Mouse (Mus musculus) embryonic fibroblast, embryonic 13.5 days (primary cell): Measurements from ENCODE around the gene Gusb. TPM values are rescaled to one million over a fixed set of nuclear protein-coding genes. Genes with fewer than 3 reads are reported as not detected.

Experiments used
- H3K27ac ChIP-seq: 2 replicates; pipeline ENCODE4 v1.5.1; 2012; ENCODE audit warnings: low read length, control low read depth, inconsistent platforms; ENCODE audit not compliant: insufficient read depth
- H3K4me1 ChIP-seq: 2 replicates; pipeline ENCODE4 v1.6.1; 2011; ENCODE audit warnings: low read length; ENCODE audit not compliant: control insufficient read depth, insufficient read depth
- H3K4me3 ChIP-seq: 2 replicates; pipeline ENCODE4 v1.5.1; 2011; ENCODE audit warnings: mild to moderate bottlenecking, control low read depth, low read length; ENCODE audit not compliant: insufficient read depth
- CTCF ChIP-seq: IDR thresholded peaks from 2 replicates; pipeline ENCODE4 v1.5.1; 2011; ENCODE audit warnings: mild to moderate bottlenecking, control low read depth, low read length, moderate library complexity, borderline replicate concordance; ENCODE audit not compliant: insufficient read depth
- POLR2A ChIP-seq: IDR thresholded peaks from 2 replicates; pipeline ENCODE4 v1.6.1; 2011; ENCODE audit warnings: low read depth, mild to moderate bottlenecking, control low read depth, low read length, moderate library complexity
- polyA plus RNA-seq: library from polyadenylated mRNA; stranded (reverse); fragments of >200 nt; gene quantifications from 2 replicates; pipeline ENCODE4 v1.2.4, GENCODE M21; 2011; ENCODE audit warnings: low read depth; ENCODE audit not compliant: missing spikeins, insufficient read length

Gusb gene
- polyA plus RNA-seq, 1 experiment = 43.4 TPM

DNA sequence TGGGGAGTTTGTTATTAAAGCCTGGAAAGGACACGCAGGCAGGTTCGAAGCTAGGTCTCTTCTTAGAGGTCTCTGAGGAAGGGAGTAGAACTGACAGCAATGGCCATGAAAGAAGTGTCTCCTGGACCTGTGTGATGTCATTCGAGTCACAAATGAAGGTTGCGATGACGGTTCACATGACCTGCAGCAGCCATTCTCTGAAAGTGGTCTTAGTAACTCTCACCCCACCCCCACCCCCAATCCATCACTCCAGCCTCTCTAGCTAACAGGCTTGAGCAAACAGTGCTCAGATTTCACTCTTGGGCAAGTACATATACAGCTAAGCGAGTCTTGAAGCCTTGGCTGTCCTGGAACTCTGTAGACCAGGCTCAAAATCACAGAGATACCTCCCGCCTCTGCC is 380 bp upstream of the Gusb start:
- Histone ChIP-seq H3K27ac (peak overlapping the region; percentile 21), H3K4me1 (peaks cover 9% of the 10 kb centered on the region; the same call in 1 of the 2 replicates), H3K4me3 (peak overlapping the region; percentile 68)
- TF ChIP-seq POLR2A = no peak
- no peak for TF ChIP-seq CTCF

DNA sequence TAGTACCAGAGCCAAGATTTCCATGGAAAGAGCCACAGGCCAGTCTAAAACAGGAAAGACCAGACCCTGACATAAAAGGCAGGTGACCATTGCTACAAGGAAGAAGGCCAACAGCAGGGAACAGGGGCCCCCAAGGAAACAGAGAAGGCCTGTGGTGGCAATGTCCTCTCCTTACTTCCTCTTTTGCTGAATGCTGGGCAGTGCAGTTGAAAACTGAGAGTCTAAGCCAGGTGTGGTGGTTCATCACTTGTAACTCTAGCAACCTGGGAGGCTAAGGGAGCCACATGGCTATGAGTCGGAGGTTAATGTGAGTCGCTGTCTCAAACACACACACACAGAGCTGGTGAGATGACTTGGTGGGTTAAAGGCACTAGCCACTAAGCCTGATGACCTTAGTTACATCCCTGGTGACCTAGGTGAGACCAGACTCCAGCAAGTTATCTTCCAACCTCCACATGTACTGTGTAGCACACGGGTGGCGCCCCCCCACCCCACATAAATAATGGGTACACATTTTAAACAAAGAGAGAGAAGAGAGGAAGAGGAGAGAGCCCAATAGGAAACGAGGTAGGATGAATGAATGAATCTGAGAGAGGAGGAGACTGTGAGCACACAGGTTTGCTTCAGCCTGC is 1.4 kb downstream of the Gusb start:
- no peak for TF ChIP-seq POLR2A
- no peak for TF ChIP-seq CTCF
- Histone ChIP-seq H3K4me1 (peaks cover 9% of the 10 kb centered on the region; the same call in 1 of the 2 replicates), H3K4me3 (peak overlapping the region; percentile 68), H3K27ac (no peak overlapping the region)

DNA sequence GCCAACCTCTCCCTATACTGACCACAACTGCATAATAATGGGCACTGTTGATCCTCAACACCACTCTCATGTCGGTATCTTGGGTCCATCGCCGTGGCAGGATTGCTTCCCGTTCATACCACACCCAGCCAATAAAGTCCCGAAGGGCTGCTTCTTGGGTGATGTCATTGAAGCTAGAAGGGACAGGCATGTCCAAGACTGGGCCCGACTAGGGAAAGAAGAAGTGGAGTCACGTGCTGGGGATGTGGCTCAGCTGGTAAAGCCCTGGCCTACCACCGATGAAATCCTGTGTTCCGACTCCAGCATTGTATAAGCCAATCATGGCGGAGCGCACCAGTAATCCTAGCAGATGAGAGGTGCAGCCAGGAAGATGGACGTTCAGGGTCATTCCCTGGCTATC is 2.1 kb downstream of the Gusb start:
- Histone ChIP-seq H3K4me3 (no peak overlapping the region), H3K4me1 (peaks cover 9% of the 10 kb centered on the region; the same call in 1 of the 2 replicates), H3K27ac (no peak overlapping the region)
- TF ChIP-seq POLR2A (no peak), CTCF (no peak)

DNA sequence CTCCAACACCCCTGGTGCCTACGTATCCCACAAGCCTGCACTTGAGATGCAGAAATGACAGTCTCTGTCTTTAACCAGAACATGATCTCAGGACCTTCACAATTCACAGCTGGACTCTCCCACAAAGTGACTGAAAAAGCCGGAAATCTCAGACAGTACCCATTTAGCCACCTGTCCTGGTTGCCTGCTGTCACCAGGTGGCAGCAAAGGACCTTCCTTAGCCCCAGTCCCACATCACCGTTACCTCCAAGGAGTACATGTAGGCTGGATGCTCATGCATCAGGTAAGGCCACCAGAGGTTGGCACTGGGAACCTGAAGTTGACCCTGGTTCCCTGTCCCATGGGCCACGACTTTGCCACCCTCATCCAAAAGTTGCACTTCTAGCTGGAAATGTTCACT is 3.8 kb downstream of the Gusb start:
- TF ChIP-seq CTCF = peak; percentile 89; the same call in 1 of the 2 replicates
- no peak for TF ChIP-seq POLR2A
- H3K4me3 ChIP-seq = no peak overlapping the region
- H3K27ac ChIP-seq = no peak overlapping the region
- peaks cover 9% of the 10 kb centered on the region; the same call in 1 of the 2 replicates for H3K4me1 ChIP-seq

DNA sequence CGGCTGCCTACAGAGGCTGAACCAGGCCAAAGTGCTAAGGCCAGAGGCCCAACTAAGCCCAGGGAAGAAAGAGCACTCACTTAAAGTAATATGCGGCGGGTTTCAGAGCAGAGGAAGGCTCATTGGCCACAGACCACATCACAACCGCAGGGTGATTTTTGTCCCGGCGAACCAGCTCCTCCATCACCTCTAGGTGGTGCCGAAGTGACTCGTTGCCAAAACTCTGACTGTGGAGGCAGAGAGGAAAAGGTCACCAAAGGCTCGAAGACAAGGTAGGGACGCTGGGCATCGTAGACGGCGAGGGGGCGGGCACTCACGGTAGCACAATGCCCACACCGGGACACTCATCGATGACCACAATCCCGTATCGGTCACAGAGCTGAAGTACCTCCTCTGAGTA is 5.1 kb downstream of the Gusb start:
- H3K27ac ChIP-seq = no peak overlapping the region

DNA sequence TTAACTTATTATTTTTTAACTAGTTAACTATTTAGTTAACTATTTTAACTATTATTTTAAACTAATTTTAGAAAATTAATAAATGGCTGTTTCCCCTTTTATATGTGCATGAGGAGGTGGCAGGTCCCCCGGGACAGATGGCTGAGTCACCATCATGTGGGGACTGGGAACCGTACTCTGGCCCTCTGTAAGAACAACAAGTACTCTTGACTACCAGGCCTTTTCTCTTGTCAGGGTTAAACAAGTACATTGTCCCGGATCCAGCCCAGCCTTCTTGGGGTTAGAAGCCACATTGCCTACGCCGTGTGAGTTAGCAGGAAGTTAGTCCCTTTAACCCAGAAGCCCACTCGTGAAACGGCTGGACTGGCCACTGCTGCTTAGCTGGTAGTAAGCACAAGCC is 7.9 kb downstream of the Gusb start:
- H3K4me3 ChIP-seq = no peak overlapping the region
- TF ChIP-seq CTCF (no peak), POLR2A (no peak)
- H3K4me1 ChIP-seq = no peaks in the 10 kb centered on the region
- no peak overlapping the region for H3K27ac ChIP-seq

More for the DNA sequence above, 5.1 kb downstream of the Gusb start:
- no peak overlapping the region for H3K4me3 ChIP-seq
- H3K4me1 ChIP-seq = peaks cover 7% of the 10 kb centered on the region; the same call in 1 of the 2 replicates
- no peak for TF ChIP-seq CTCF
- no peak for TF ChIP-seq POLR2A

DNA sequence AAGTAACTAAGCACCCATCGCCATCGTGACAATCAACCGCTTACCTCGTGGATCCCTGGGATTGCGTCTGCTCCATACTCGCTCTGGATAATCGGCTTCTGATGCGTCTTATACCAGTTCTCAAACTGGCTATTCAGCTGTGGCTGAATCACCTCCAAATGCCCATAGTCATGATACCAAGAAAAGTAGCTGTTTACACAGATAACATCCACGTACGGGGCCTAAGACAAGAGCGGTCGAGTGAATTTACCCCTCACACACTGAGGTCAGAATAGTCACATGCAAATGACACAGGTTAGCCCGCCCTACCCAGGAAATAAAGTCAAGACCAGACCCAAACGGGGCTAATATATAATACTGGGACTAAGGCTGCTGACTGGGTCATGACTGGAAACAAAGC is 9.5 kb downstream of the Gusb start:
- TF ChIP-seq POLR2A (no peak), CTCF (no peak)
- no peak overlapping the region for H3K27ac ChIP-seq
- no peak overlapping the region for H3K4me3 ChIP-seq
- H3K4me1 ChIP-seq = no peaks in the 10 kb centered on the region

DNA sequence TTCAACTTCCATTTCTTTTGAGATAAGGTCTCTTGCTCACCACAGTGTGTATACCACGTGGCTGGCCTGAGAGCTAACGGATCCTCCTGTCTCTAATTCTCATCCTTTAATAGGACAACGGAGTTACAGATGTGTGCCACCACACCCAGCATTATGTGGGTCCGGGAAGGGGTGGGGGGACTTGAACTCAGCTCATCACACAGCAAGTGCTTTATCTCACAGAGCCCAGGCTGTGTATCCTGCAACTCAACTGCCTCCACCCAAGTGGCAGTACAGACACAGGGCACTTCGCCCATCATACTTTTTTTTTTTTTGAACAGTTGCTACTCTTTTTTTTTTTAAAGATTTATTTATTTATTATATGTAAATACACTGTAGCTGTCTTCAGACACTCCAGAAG is 11.0 kb downstream of the Gusb start:
- H3K4me3 ChIP-seq = no peak overlapping the region
- no peaks in the 10 kb centered on the region for H3K4me1 ChIP-seq
- no peak overlapping the region for H3K27ac ChIP-seq
- TF ChIP-seq POLR2A (no peak), CTCF (no peak)

DNA sequence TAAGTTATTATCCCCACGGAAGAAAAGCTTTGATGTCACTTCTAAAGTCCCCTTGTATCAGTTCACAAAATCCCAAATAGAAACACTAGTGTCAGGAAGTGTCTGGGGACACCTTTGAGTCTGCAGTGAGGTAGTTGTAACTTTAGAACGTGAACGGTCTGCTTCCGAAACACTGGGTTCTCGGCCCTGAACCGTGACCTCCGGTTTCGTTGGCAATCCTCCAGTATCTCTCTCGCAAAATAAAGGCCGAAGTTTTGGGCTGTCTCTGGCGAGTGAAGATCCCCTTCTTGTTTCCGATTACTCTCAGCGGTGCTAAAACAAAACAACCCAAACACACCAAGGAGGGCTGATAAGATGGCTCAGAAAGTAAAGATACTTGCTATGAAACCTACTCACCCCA is 13.5 kb downstream of the Gusb start:
- no peak overlapping the region for H3K4me3 ChIP-seq
- no peaks in the 10 kb centered on the region for H3K4me1 ChIP-seq
- TF ChIP-seq CTCF (no peak), POLR2A (no peak)
- H3K27ac ChIP-seq = no peak overlapping the region

DNA sequence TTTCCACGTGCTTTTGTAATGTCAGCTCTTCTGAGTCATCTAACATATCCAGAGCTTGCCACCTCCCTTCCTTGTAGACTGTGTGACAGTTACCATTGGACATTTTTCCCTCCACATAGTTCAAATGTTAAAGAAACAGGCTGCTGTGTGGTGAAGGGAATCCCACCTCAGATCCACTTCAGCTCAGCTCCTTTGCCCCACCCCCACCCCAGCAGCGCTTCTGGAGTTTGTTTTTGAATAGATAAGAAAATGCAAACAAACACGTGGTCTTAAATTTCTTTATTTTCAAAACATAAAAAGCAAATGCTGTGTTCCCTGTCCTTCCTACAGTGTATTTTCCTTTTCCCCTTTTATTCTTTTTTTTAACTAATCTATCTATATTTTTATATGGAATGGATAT is 22.6 kb downstream of the Gusb start:
- Histone ChIP-seq H3K4me1 (no peaks in the 10 kb centered on the region; the same call in 1 of the 2 replicates), H3K4me3 (no peak overlapping the region), H3K27ac (no peak overlapping the region)
- TF ChIP-seq CTCF (no peak), POLR2A (no peak)
